Mouse (Mus musculus) liver (tissue): ENCODE measurements around the gene Trappc1.
"Not testable (repeated sequence)": the region's sequence is repeated elsewhere in the genome, so short reads cannot be mapped to it uniquely, and the experiment has no call there.

Source experiments
- DNase-seq: peaks from one replicate; pipeline ENCODE4 v3.0.0-alpha.2; 2020; ENCODE audit warnings: mixed read lengths

The Trappc1 gene

DNA sequence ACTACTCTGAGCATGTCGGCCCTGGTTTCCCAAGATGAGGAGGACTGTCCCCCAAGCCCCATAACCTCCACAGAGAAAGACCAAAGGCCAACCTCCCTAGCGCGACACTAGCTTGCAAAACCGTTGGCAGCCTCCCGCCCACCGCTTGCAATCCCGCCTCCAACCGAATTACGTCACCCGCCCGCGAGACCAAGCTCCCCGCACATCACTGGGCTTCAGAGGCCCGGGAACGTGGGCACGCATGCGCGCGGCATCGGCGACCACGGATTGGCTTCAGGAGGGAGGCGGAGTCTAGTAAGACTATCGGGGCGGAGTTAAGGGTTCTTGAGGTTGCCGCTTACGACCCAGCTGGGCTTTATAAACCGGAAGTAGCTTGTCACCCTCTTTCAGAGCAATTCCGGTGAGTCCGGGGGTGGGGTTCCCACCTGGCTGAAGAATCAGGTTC, at the start of gene Trappc1, which contains the start of gene Cntrob:
Gene Trappc1 (plus strand): TSS at position 314 of the 445 bp plus-strand sequence.
Gene Cntrob (minus strand): TSS at position 109 of the 445 bp plus-strand sequence.
- DNase-seq: peak; percentile 100

DNA sequence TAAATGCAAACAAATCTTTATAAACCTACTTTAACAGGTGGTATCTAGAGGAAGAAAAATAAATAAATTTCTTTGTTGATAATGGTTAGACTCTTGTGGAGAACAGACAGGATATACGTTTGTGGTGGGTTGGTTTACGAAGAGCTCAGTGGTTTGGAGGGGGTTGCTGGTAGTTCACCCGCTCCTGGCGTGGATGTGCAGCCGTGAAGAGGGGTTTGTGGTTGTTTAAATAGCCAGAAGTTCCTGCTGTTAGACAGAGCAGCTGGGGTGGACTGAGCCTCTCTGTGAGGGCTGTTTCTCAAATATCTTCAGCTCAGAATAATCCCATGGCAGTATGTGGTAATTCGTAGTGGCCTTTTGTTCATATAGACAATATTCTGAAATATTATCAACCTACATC, 48.1 kb upstream of the Trappc1 start:
- DNase-seq: no peak

DNA sequence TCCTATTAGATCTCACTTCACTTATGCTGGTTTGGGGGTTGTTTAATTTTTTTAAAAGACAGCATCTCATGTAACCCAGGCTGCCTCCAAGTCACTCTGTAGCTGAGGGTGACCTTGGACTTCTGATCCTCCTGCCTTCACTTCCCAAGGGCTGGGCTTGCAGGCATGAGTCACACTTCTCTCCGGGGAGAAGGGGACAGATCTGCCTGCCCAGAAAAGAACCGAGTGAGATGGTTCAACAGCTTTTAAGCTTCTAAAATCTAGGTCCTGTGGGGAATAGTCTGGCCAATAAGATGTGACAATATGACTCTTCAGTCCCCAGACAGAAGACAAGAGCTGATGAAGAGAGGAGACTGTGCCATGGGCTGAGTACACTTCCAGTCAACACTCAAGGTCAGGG, 47.7 kb upstream of the Trappc1 start:
- DNase-seq: no peak

DNA sequence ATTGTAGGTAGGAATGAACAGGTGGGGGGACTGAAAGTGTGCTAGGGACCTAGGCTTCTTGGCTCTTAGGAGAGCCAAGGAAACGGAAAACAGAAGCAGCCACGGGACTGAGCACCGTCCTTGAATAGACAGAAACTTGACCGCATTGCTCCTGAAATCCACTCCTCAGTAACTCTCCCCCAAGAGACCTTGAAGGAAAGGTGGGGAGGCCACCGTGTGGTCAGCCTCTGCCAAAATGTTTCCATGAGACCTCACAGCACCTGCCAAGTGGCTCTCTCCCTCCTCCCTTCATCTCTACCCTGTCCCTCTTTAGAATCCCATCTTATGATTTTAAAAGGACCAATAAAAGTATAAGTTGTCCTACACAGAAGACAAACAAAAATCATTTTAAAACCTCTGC, 46.5 kb upstream of the Trappc1 start:
- no peak for DNase-seq

DNA sequence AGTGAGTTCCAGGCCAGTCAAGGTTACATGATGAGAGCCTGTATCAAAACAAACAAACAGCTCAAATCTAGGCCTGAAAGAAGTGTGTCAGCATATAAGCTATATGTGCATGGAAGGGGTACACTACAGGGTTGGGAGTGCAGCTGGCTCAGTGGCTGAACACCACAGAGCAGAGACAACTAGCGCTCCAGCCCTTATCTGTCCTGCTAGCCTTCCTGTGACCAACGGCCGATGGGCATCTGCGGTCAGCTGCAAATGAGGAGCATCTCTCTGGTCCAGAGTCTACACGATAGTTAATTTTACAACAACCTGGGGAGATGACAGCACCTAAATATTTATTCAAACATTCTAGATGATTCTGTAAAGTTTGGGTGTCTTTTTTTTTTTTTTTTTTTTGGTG, 32.7 kb upstream of the Trappc1 start:
- DNase-seq: no peak

DNA sequence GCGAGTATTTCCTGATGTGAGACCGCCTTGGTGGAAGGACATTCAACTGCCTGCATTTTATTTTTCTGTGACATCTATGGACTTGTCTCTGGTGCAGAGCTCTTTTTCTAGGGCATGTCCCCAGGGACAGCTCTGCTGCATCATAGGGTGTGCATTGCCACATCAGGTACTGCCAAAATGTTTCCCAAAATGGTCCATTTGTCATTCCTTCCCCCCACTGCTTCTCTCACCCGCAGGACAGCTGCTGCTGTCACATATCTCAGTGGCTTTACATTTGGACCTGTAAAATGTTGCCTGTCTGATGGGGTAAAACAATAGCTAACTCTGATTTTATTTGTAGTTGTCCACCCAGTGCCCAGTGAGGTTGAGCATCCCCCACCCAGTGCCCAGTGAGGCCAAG, 28.5 kb upstream of the Trappc1 start:
- DNase-seq: no peak

DNA sequence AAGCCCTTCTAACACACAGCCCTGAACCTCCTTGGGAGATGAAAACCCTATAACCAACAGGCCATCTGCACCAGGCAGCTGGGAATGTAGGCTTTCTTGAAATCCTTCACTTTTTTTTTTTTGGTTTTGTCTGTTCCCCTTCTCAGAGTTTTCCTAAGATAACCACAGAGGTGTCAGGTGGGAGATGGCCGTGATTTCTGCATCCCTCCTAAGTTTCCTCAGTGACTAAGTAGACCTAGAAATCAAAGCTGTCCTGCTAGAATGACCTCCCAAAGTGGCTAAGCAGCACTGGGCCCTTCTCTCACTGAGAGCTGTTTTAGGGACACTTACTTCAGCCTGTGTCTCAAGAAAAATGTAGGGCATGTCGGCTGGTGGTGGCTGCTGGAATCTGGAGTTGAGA, 26.0 kb upstream of the Trappc1 start:
- DNase-seq: no peak

DNA sequence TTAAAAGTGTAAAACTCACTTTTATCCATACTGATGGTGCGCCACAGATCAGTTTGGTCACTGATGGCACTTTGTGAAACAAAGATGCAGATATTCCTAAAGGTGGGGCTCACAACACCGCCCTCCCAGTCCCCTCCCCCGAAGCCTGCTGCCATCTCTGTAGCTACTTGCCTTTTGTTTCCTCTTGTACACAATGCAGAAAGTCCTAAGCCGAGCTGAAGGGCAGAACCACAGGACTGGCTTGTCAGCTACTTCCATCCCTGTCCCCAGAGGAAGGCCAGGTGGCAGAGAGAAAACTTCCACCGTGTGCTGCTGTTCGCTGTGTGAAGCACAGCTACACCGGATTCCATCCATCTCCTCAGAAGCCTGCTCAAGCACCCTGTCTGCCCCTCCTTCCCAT, 25.5 kb upstream of the Trappc1 start:
- no peak for DNase-seq

DNA sequence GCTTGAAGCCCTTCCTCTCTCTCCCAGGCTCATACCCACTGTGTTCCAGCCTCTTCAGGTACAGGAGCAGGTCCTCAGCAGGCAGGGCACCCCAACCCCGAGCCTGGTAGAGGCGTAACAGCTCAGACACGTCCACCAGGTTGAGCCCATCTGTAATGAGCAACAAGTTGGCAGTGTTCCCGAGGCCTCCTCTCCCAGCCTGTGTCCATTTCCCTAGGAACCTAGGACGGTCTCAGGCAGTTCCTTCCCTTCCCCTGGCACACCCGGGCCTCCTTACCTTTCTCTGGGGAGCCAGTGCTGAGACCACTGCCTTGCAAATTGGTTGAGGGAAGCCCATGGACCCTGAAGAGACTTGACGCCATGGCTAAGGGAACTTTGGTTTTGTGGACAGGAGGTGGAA, 21.0 kb upstream of the Trappc1 start:
- DNase-seq: no peak

DNA sequence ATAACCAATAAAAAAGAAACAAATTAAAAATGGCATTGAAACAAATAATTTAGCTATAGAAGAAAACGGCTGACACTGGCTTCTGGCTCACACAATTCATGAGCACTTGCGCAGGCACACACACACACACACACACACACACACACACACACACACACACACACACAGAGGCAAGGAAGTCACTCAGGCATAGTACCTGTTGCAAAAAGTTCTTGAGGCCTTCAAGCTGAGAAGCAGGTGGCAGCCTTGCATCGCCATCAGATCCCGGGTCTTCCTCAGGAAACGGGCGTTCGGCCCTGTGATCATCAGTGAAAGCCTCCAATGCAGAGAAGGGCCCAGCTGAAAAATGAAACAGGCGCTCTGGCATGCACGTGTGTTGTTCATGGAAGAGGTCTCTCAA, 18.5 kb upstream of the Trappc1 start:
- no peak for DNase-seq

DNA sequence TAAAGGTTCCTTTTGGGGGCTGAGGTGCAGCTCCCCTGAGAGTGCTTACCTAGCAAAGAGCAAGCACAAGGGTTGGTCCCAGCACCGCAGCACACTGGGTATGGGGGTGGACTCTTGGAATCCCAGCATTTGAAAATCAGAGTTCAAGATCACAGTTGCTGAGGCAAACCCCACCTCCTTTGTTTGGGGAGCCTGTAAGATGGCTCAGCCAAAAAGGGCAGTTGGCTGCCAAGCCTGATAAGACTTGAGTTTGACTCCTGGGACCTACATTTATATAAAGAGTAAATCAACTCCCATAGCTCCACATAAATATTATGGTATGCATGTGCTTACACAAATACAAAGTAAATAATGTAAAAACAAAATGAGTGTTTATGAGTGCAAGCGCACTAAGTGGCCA, 17.7 kb upstream of the Trappc1 start:
- no peak for DNase-seq

DNA sequence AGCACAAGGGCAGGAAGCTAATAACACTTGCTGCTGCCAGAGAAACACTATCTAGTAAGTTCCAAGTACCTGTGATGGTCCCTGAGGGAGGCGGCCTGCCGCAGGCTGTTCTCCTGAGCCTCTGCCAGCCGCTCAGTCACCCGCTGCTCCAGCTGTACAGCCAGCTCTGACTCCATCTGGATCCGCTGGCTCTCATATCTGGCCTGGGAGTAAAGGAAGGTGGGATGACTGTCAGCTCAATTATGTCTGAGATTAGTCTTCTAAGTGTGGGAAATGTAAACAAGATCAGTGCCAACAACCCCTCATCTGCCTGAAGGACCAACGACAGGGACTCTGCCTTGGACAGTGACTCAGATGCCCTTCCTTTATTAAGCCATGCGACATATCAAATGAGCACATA, 12.5 kb upstream of the Trappc1 start:
- no peak for DNase-seq

DNA sequence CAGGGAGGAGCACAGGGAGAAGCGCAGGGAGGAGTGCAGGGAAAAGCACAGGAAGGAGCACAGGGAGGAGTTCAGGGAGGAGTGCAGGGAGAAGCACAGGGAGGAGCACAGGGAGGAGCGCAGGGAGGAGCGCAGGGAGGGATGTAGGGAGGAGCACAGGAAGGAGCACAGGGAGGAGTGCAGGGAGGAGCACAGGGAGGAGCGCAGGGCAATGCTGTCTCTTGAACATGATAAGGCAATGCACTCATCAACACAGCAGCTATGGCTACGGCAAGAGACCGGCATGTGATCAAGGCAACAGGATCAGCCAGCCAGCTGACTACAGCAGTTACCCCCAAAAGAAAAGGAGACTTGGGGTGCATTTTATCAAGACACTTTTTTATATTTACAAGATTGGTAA, 7.4 kb upstream of the Trappc1 start:
- no peak for DNase-seq

DNA sequence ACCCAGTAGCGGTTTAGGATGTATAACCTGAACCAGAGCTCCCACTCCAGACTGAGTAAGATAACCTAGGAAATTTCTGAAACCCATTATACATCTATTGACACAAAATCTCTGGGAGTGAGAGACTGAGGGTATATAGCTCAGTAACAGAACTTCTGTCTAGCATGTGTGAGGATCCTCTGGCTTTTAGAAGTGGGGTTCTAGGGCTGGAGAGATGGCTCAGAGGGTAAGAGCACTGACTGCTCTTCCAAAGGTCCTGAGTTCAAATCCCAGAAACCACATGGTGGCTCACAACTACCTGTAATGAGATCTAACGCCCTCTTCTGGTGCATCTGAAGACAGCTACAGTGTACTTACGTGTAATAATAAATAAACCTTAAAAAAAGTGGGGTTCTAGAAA, 5.8 kb upstream of the Trappc1 start:
- DNase-seq: not testable (repeated sequence)

DNA sequence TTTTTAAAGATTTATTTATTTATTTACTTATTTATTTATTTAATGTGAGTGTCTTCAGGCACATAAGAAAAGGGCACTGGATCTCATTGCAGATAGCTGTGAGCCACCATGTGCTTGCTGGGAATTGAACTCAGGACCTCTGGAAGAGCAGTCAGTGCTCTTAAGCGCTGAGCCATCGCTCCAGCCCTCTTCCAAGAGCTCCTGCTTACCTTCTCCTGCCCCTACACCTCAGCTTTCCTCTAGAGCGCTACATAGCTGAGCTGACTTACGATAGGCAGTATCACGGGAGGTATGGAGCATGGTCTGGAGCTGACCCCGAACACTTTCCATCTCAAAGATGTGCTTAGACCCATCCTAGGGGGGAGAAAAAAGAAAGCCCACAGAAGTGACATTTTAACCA, 2.2 kb upstream of the Trappc1 start:
- DNase-seq: no peak

DNA sequence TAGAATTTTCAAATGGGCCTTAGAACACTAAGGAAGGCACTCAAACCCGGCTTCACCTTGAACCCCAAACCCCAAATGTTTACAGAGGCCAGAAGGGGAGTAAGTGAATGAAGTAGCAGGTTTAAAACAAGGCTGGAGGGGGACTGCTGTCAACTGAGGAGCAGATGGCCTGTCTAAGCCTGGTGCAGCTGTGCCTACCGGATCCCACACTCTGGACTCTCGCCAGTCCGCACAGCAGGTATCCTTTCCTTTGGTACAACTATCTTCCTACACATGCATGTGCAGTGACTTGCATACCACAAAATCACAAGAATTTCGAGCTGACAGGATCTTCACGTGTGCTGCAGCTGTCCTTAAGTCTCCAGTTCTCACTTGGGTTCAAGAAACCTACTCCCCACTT, 1.8 kb upstream of the Trappc1 start:
- no peak for DNase-seq

DNA sequence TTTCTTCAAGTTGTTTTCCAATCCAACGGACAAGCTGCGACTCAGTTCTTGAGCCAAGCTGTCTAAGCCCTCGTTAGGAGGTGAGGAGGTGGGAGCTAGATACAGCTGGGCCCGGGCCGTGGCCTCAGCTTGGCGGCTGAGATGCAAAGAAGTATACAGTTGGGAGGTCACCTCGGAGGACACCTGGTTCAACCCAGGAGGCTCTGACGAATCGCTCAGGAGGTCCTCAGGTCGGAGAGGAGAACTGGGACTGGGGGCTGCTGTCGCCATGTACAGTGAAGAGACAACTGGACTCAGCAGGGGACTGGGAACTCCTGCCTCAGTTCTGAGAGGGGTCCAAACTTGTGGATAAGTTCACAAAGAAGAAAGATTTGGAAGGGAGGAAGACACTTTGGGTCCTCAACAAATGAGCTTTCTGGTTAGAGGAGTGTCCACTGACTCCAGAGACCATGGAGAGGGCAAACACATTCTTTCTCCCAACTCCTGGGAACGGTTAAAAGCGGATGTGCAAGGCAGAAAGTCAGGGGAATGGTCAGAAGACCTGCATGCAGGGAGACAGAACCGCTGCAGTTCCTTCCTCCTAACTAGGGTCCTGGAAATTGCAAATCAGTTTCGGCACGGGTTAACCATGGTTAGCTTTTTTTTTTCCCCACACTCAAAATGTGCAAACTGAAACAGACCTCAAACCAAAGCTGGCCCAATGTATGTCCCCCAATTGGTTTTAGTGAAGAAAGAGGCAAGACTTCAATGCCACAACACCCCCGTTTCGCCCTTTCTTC, 898 bp upstream of the Trappc1 start:
- no peak for DNase-seq

DNA sequence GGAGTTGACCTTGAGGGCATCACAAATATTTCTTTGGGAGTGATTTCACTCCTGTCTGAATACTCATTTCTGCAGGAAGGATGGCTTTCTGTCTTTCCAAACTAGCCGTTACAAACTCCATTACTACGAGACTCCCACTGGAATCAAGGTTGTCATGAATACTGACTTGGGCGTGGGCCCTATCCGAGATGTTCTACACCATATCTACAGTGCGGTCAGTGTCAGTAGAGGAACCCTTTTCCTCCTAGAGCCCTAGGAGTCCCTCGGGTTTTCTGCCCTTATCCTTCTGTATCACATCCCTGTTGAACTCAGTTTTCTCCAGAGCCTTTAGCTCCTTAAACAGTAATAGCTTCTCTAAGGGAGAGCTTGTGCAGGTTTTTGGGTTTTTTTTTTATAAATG, 969 bp downstream of the Trappc1 start:
- no peak for DNase-seq

DNA sequence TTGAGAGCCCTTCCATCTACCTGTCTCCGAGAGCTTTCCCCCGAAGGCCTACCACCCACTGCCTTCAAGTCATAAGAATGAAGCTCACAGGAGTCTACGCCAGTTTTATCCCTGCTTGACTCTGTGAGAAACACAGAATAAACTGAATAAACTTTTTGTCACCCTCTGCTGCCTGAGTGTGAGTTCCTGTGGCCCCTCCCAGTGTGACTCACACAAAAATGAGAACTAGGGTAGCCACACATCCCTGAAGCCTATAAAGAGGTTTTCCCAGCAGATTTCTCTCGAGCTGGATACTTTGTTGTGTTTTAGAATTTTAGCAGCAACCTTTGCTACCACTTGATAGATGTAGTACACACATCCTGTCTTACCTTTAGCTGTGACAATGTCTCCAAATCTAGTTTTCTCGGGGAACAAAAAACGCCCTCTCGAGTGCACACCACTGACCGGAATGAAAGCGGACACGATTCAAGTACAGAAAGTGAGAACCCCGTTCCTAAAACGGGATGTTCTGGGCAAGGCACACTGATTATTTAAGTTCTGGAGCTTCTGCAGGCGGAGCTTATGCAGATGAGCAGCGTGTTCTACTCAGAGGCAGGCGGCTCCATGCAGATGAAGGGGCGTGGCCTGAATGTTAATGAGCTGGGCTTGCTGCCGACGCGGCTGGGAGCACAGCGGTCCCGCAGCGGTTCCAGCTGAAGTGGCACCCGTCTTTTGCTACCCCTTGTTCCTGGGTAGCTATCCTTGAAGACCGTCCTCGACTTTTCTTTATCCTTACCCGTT, 2.0 kb downstream of the Trappc1 start, which contains the start of gene Kcnab3:
Gene Kcnab3 (plus strand): TSS at position 631 of the 780 bp plus-strand sequence.
- peak; percentile 93 for DNase-seq

DNA sequence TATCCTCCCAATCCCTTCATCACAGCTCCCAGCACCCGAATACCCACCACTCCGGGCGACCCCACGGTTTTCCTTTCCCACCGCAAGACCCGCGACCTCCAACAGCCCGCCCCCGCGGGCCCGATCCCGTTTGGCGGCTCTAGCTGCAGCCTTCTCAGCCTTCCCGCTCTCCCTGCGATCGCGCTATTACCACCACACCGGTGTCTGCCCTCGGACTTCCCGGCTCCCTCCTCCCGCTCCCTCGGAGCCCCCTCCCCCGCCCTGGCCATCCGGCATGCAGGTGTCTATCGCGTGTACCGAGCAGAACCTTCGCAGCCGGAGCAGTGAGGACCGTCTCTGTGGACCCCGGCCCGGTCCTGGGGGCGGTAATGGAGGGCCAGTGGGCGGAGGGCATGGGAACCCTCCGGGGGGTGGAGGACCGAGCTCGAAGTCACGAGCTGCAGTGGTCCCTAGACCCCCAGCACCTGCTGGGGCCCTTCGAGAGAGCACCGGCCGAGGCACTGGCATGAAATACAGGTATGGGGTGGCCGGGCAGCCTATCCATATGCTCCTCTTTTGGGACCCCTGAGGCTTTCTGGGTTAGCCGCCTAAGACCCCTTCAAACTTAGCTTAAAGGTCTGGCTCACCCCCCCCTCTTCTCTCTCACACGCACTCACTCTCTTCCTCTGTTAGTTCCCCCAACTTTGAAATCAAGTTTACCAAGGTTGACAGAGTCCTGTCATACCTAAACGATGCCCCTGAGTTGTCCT, 2.8 kb downstream of the Trappc1 start:
- DNase-seq: no peak

DNA sequence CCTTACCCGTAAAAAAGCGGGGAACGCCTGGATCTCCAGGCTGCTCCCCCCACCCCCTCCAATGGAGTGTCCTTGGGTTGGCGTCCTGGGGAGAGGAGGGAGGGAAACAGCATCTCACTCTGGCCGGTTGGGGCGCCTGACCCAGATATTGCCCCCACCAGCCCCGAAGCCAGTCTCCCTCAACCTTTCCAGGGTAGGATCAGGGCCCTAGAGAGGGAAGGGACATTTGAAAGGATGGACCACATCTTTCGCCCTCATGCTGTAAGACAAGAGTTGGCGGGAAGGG, 3.3 kb downstream of the Trappc1 start:
- no peak for DNase-seq

DNA sequence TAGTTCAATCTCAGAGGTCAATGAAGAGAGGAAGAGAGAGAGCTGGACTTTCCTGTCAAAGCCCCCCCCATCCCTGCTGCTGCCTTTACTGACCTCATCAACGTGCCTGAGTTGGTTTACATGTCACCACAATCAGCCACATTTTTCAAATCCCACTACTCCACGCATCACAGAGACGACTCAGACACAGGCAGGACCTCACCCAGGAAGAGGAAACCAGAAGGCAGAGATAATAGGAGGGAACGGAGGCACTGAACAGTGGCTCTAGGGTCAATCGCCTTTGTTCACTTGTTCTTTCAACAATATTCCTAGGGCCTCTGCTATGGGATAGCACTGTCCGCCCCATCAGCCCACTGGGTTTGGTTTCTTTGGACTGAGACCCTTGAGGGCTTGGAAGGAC, 3.9 kb downstream of the Trappc1 start:
- no peak for DNase-seq

DNA sequence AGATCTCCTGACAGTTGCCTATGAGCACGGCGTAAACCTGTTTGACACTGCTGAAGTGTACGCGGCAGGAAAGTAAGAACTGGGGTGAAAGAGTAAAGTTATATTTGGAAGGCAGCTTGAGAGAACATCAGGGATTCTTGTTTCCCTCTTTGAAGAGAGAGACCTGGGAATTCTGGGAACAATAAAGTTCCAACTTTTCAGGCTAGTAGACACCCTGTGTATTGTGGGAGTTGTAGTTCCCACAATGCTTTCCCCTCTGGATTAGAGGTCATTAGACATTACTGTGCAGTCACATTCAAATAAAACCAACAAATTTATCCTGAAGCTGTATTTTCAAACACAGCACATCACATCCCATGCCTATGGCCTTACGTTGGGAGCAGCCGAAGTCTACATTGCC, 4.7 kb downstream of the Trappc1 start:
- DNase-seq: no peak

DNA sequence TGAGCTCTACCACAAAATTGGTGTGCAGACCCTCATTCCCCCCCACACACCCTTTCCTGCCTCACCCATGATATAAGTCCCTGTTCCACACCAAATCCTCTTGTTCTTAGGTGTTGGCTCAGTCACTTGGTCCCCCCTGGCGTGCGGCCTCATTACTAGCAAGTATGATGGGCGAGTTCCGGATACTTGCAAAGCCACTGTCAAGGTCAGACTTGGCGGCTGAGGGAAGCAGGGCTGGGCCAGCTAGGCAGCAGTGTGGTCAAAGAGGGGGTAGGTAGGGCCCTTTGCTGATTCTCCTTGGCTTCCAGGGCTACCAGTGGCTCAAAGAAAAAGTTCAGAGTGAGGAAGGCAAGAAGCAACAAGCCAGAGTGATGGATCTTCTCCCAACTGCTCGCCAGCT, 7.4 kb downstream of the Trappc1 start:
- no peak for DNase-seq
